Mouse (Mus musculus) myocyte (in vitro differentiated cells): ENCODE results near the gene Emilin1. TPM values are rescaled to one million over a fixed set of nuclear protein-coding genes. Genes with fewer than 3 reads are reported as not detected.

ENCODE experiments used
- H3K27me3 ChIP-seq: one replicate; pipeline ENCODE4 v1.6.1; 2011; ENCODE audit not compliant: control insufficient read depth, insufficient read depth, insufficient read length
- H3K36me3 ChIP-seq: one replicate; pipeline ENCODE4 v1.6.1; 2011; ENCODE audit not compliant: control insufficient read depth, insufficient read depth
- H3K4me2 ChIP-seq: one replicate; pipeline ENCODE4 v1.6.1; 2011; ENCODE audit warnings: low read depth, control low read depth
- H3K4me3 ChIP-seq: one replicate; pipeline ENCODE4 v1.5.1; 2011; ENCODE audit warnings: mild to moderate bottlenecking, control low read depth, moderate library complexity
- H3K79me2 ChIP-seq: one replicate; pipeline ENCODE4 v1.6.1; 2011; ENCODE audit not compliant: control insufficient read depth, insufficient read depth
- H3ac ChIP-seq: one replicate; pipeline ENCODE4 v1.6.1; 2011; ENCODE audit not compliant: control insufficient read depth, insufficient read length
- CEBPB ChIP-seq: IDR thresholded peaks from 2 replicates; pipeline ENCODE4 v1.6.1; 2011; ENCODE audit warnings: mild to moderate bottlenecking, moderate library complexity; ENCODE audit not compliant: poor library complexity, insufficient read depth, severe bottlenecking
- E2F4 ChIP-seq: IDR thresholded peaks from one replicate; pipeline ENCODE4 v1.6.1; 2011; ENCODE audit warnings: mild to moderate bottlenecking, control low read depth, moderate library complexity; ENCODE audit not compliant: insufficient read depth
- MAX ChIP-seq: IDR thresholded peaks from one replicate; pipeline ENCODE4 v1.6.1; 2011; ENCODE audit warnings: low read depth, mild to moderate bottlenecking, control low read depth
- MYOD1 ChIP-seq, 3 experiments: IDR thresholded peaks; one replicate each; pipeline ENCODE4 v1.6.1; 2011; ENCODE audit warnings: control low read depth in 2 of 3, low read depth in 2 of 3, mild to moderate bottlenecking in 2 of 3, moderate library complexity in 1 of 3; ENCODE audit not compliant: insufficient read length in 2 of 3, control insufficient read depth in 1 of 3
- MYOG ChIP-seq, 3 experiments: IDR thresholded peaks; one replicate each; pipeline ENCODE4 v1.6.1; 2011; ENCODE audit warnings: control low read depth in 2 of 3, low read depth in 2 of 3, mild to moderate bottlenecking in 2 of 3; ENCODE audit not compliant: insufficient read length in 2 of 3, control insufficient read depth in 1 of 3, insufficient read depth in 1 of 3
- POLR2A ChIP-seq: IDR thresholded peaks from one replicate; pipeline ENCODE4 v1.6.1; 2011; ENCODE audit warnings: low read depth, mild to moderate bottlenecking, control low read depth, moderate library complexity; ENCODE audit not compliant: insufficient read length
- POLR2AphosphoS2 ChIP-seq: IDR thresholded peaks from one replicate; pipeline ENCODE4 v1.6.1; 2011; ENCODE audit warnings: low read depth, control low read depth; ENCODE audit not compliant: insufficient read length
- REST ChIP-seq: IDR thresholded peaks from one replicate; pipeline ENCODE4 v1.6.1; 2011; ENCODE audit warnings: mild to moderate bottlenecking, control low read depth, moderate library complexity; ENCODE audit not compliant: insufficient read depth, insufficient read length
- SRF ChIP-seq: IDR thresholded peaks from one replicate; pipeline ENCODE4 v1.6.1; 2011; ENCODE audit warnings: low read depth; ENCODE audit not compliant: control insufficient read depth, insufficient read length
- TCF12 ChIP-seq: IDR thresholded peaks from one replicate; pipeline ENCODE4 v1.6.1; 2011; ENCODE audit warnings: mild to moderate bottlenecking, control low read depth; ENCODE audit not compliant: poor library complexity, insufficient read depth, severe bottlenecking
- TCF3 ChIP-seq: IDR thresholded peaks from one replicate; pipeline ENCODE4 v1.6.1; 2011; ENCODE audit warnings: low read depth, control low read depth; ENCODE audit not compliant: insufficient read length
- USF1 ChIP-seq: IDR thresholded peaks from one replicate; pipeline ENCODE4 v1.6.1; 2011; ENCODE audit warnings: low read depth, mild to moderate bottlenecking, control low read depth, moderate library complexity
- polyA plus RNA-seq: library from polyadenylated mRNA; unstranded; fragments of >200 nt; fragmentation: generic; extraction: Trizol; gene quantifications from one replicate; pipeline ENCODE4 v1.2.1, GENCODE M21; 2012; ENCODE audit warnings: missing spikeins

The Emilin1 gene
- polyA plus RNA-seq, 1 experiment, result 25.8 TPM

- H3K27me3 ChIP-seq, result no peaks in the 10 kb centered on the region
- no peak overlapping the region for H3K4me3 ChIP-seq
- H3K4me2 ChIP-seq, result no peak overlapping the region
- no peaks in the 10 kb centered on the region for H3K36me3 ChIP-seq
- H3K79me2 ChIP-seq, result no peaks in the 10 kb centered on the region
- H3ac ChIP-seq, result no peak overlapping the region
- TF ChIP-seq MYOG (IDR thresholded peaks at IDR 0.05; ENCODE audit: control insufficient read depth in 1 of 3, insufficient read depth in 1 of 3, insufficient read length in 2 of 3, low read depth in 2 of 3), result no peak
- no peak for TF ChIP-seq SRF
- TF ChIP-seq MYOD1 (IDR thresholded peaks at IDR 0.05; ENCODE audit: control insufficient read depth in 1 of 3, insufficient read length in 2 of 3, low read depth in 2 of 3), result no peak
- no peak for TF ChIP-seq REST
- no peak for TF ChIP-seq CEBPB
- no peak for TF ChIP-seq E2F4
- TF ChIP-seq USF1, result no peak
- no peak for TF ChIP-seq MAX
- no peak for TF ChIP-seq TCF12
- TF ChIP-seq POLR2AphosphoS2, result no peak
- TF ChIP-seq POLR2A, result no peak
- no peak for TF ChIP-seq TCF3
Observed at GRCm38 (mm10) chr5:30926073-30926472, 12.9 kb downstream of the Emilin1 start.

- TF ChIP-seq TCF12, result no peak
- TF ChIP-seq POLR2A, result no peak
- TF ChIP-seq SRF, result no peak
- TF ChIP-seq E2F4, result no peak
- TF ChIP-seq MYOG (IDR thresholded peaks at IDR 0.05; ENCODE audit: control insufficient read depth in 1 of 3, insufficient read depth in 1 of 3, insufficient read length in 2 of 3, low read depth in 2 of 3), result no peak
- H3K4me2 ChIP-seq, result peak overlapping the region; percentile 46
- H3ac ChIP-seq, result no peak overlapping the region
- no peaks in the 10 kb centered on the region for H3K79me2 ChIP-seq
- no peak overlapping the region for H3K4me3 ChIP-seq
- H3K36me3 ChIP-seq, result no peaks in the 10 kb centered on the region
- H3K27me3 ChIP-seq, result no peaks in the 10 kb centered on the region
Observed at GRCm38 (mm10) chr5:30927945-30928529, 14.8 kb downstream of the Emilin1 start.

- H3K27me3 ChIP-seq, result no peaks in the 10 kb centered on the region
- H3K4me2 ChIP-seq, result peak overlapping the region; percentile 40
- no peak overlapping the region for H3K4me3 ChIP-seq
- H3K36me3 ChIP-seq, result no peaks in the 10 kb centered on the region
- TF ChIP-seq MYOG (IDR thresholded peaks at IDR 0.05; ENCODE audit: control insufficient read depth in 1 of 3, insufficient read depth in 1 of 3, insufficient read length in 2 of 3, low read depth in 2 of 3), result no peak
- no peak for TF ChIP-seq TCF12
- TF ChIP-seq REST, result no peak
- no peak for TF ChIP-seq MAX
- no peak for TF ChIP-seq CEBPB
- no peak for TF ChIP-seq USF1
- TF ChIP-seq SRF, result no peak
- no peak for TF ChIP-seq MYOD1 (IDR thresholded peaks at IDR 0.05; ENCODE audit: control insufficient read depth in 1 of 3, insufficient read length in 2 of 3, low read depth in 2 of 3)
- no peaks in the 10 kb centered on the region for H3K79me2 ChIP-seq
- no peak overlapping the region for H3ac ChIP-seq
Observed at GRCm38 (mm10) chr5:30930121-30930520, 16.9 kb downstream of the Emilin1 start.

- H3K36me3 ChIP-seq, result no peaks in the 10 kb centered on the region
- peak overlapping the region; percentile 40 for H3K4me2 ChIP-seq
- H3K79me2 ChIP-seq, result no peaks in the 10 kb centered on the region
- H3K4me3 ChIP-seq, result no peak overlapping the region
- TF ChIP-seq MYOG (IDR thresholded peaks at IDR 0.05; ENCODE audit: control insufficient read depth in 1 of 3, insufficient read depth in 1 of 3, insufficient read length in 2 of 3, low read depth in 2 of 3) (peak in 2 of 3 experiments; percentile 72 to 87), POLR2A (no peak), CEBPB (no peak), E2F4 (no peak), REST (no peak), MAX (no peak), MYOD1 (IDR thresholded peaks at IDR 0.05; ENCODE audit: control insufficient read depth in 1 of 3, insufficient read length in 2 of 3, low read depth in 2 of 3) (peak in 2 of 3 experiments; percentile 84 to 96), SRF (no peak), POLR2AphosphoS2 (peak; percentile 11), USF1 (no peak), TCF3 (peak; percentile 51), TCF12 (peak; percentile 2)
- no peak overlapping the region for H3ac ChIP-seq
- H3K27me3 ChIP-seq, result no peaks in the 10 kb centered on the region
Observed at GRCm38 (mm10) chr5:30930846-30931245, 17.6 kb downstream of the Emilin1 start.

- H3K79me2 ChIP-seq, result no peaks in the 10 kb centered on the region
- no peaks in the 10 kb centered on the region for H3K36me3 ChIP-seq
- H3K27me3 ChIP-seq, result no peaks in the 10 kb centered on the region
- H3ac ChIP-seq, result no peak overlapping the region
- no peak overlapping the region for H3K4me3 ChIP-seq
- TF ChIP-seq MAX (no peak), POLR2A (no peak), E2F4 (no peak), TCF12 (peak; percentile 98), POLR2AphosphoS2 (no peak), SRF (no peak), CEBPB (no peak), REST (no peak), MYOD1 (IDR thresholded peaks at IDR 0.05; ENCODE audit: control insufficient read depth in 1 of 3, insufficient read length in 2 of 3, low read depth in 2 of 3) (peak; percentile 96 to 97 (median 97)), USF1 (no peak), TCF3 (peak; percentile 96), MYOG (IDR thresholded peaks at IDR 0.05; ENCODE audit: control insufficient read depth in 1 of 3, insufficient read depth in 1 of 3, insufficient read length in 2 of 3, low read depth in 2 of 3) (peak; percentile 96 to 98 (median 98))
- H3K4me2 ChIP-seq, result peak overlapping the region; percentile 31
Observed at GRCm38 (mm10) chr5:30931378-30931777, 18.2 kb downstream of the Emilin1 start.
